Mouse (Mus musculus): ENCODE measurements around the gene Herc4. TPM values are rescaled to one million over a fixed set of nuclear protein-coding genes. Genes with fewer than 3 reads are reported as not detected.

The Herc4 gene
- 46.1 and 48.8 TPM in 2 replicates for polyA plus RNA-seq (2014; fragmentation: Nextera tagmentation; extraction: Ambion mirVana)

- Histone ChIP-seq H3K4me3 (ENCODE audit: low read depth, low read length) (peak within 1 kb of the TSS; percentile 76), H3K27ac (ENCODE audit: low read depth, low read length) (peak within 1 kb of the TSS; percentile 91), H3K9ac (ENCODE audit: low read depth, low read length) (peak within 1 kb of the TSS; percentile 78), H3K36me3 (ENCODE audit: control insufficient read depth, insufficient read depth, low read length) (peaks cover 4% of the 10 kb centered on the region; the same call in 1 of the 2 replicates), H3K9me3 (ENCODE audit: control insufficient read depth, low read length) (no peaks in the 10 kb centered on the region), H3K4me1 (replicated peaks; ENCODE audit: control insufficient read depth, insufficient read depth, low read length) (peaks cover 5% of the 10 kb centered on the region; the same call in 1 of the 2 replicates), H3K4me2 (peak within 1 kb of the TSS; percentile 87), H3K27me3 (replicated peaks; ENCODE audit: control insufficient read depth, insufficient read depth, low read length) (no peaks in the 10 kb centered on the region)
- DNase-seq (ENCODE audit: low spot score) (peak; percentile 96), ATAC-seq (replicated peaks; ENCODE audit: low FRiP score) (peak; percentile 99)
- under 1% methylated on average over 44 of the region's 44 CpGs for WGBS
Observed at GRCm38 (mm10) chr10:63243493-63244054, at the start of gene Herc4. TSS of gene Herc4 (plus strand) at chr10:63243810.

DNA sequence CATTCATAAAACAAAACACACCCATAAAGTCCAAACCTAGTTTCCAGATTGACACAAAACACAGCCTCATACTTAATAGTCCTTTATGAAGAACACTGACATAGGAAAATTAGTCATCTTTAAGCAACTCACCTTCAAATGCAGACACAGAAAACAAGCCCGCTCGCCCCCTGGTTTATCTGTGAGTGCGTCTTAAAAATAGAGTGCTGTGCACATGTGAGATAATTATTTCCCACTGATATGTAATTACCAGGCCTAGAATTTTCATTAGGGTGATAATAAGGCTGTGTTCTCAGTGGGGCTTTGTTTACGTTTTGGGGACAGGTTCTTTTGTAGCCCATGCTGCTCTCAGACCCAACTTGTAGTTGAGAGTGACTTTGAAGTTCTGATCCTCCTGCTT is 44.6 kb upstream of the Herc4 start:
- WGBS = 56% methylated on average over 4 of the region's 4 CpGs
- Histone ChIP-seq H3K4me2 (peak overlapping the region; percentile 10; the same call in 1 of the 2 replicates), H3K27ac (ENCODE audit: low read depth, low read length) (no peak overlapping the region), H3K9ac (ENCODE audit: low read depth, low read length) (no peak overlapping the region), H3K4me1 (replicated peaks; ENCODE audit: control insufficient read depth, insufficient read depth, low read length) (0 out of 2 replicates have a peak, but pooled peaks cover 3% of the 10 kb centered on the region), H3K9me3 (ENCODE audit: control insufficient read depth, low read length) (no peaks in the 10 kb centered on the region), H3K36me3 (ENCODE audit: control insufficient read depth, insufficient read depth, low read length) (no peaks in the 10 kb centered on the region), H3K4me3 (ENCODE audit: low read depth, low read length) (no peak overlapping the region), H3K27me3 (replicated peaks; ENCODE audit: control insufficient read depth, insufficient read depth, low read length) (no peaks in the 10 kb centered on the region)
- ATAC-seq (replicated peaks; ENCODE audit: low FRiP score) (peak; percentile 78), DNase-seq (ENCODE audit: low spot score) (no peak)

DNA sequence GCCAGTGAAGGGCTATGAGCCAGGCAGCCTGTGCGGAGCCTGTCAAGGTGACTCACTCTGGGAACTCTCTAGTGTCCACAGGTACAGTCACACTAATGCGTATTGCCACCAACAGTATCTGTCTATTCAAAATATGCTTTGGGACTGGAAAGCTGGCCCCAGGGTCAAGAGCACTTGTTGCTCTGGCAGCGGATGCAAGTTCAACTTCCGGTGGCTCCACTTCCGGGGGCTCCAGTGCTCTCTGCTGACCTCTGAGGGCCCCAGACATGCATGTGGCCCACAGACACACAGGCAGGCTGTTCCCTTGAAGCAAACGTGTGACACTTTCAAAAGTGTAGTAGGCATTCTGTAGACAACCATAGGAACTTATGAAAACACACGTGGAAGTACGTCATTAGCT is 42.1 kb upstream of the Herc4 start:
- WGBS = 76% methylated on average over 8 of the region's 8 CpGs
- no peak for ATAC-seq (replicated peaks; ENCODE audit: low FRiP score)
- Histone ChIP-seq H3K36me3 (ENCODE audit: control insufficient read depth, insufficient read depth, low read length) (no peaks in the 10 kb centered on the region), H3K27me3 (replicated peaks; ENCODE audit: control insufficient read depth, insufficient read depth, low read length) (no peaks in the 10 kb centered on the region), H3K27ac (ENCODE audit: low read depth, low read length) (no peak overlapping the region), H3K4me1 (replicated peaks; ENCODE audit: control insufficient read depth, insufficient read depth, low read length) (0 out of 2 replicates have a peak, but pooled peaks cover 3% of the 10 kb centered on the region), H3K9me3 (ENCODE audit: control insufficient read depth, low read length) (no peaks in the 10 kb centered on the region), H3K9ac (ENCODE audit: low read depth, low read length) (no peak overlapping the region), H3K4me2 (no peak overlapping the region), H3K4me3 (ENCODE audit: low read depth, low read length) (no peak overlapping the region)
- DNase-seq (ENCODE audit: low spot score) = no peak

GRCm38 (mm10) chr10:63203002-63203401 is 40.6 kb upstream of the Herc4 start:
- Histone ChIP-seq H3K9me3 (ENCODE audit: control insufficient read depth, low read length) (no peaks in the 10 kb centered on the region), H3K4me1 (replicated peaks; ENCODE audit: control insufficient read depth, insufficient read depth, low read length) (0 out of 2 replicates have a peak, but pooled peaks cover 3% of the 10 kb centered on the region), H3K27me3 (replicated peaks; ENCODE audit: control insufficient read depth, insufficient read depth, low read length) (no peaks in the 10 kb centered on the region), H3K9ac (ENCODE audit: low read depth, low read length) (no peak overlapping the region), H3K4me2 (no peak overlapping the region), H3K27ac (ENCODE audit: low read depth, low read length) (no peak overlapping the region), H3K36me3 (ENCODE audit: control insufficient read depth, insufficient read depth, low read length) (no peaks in the 10 kb centered on the region), H3K4me3 (ENCODE audit: low read depth, low read length) (no peak overlapping the region)
- 73% methylated on average over 3 of the region's 3 CpGs for WGBS
- no peak for ATAC-seq (replicated peaks; ENCODE audit: low FRiP score)
- DNase-seq (ENCODE audit: low spot score) = no peak

DNA sequence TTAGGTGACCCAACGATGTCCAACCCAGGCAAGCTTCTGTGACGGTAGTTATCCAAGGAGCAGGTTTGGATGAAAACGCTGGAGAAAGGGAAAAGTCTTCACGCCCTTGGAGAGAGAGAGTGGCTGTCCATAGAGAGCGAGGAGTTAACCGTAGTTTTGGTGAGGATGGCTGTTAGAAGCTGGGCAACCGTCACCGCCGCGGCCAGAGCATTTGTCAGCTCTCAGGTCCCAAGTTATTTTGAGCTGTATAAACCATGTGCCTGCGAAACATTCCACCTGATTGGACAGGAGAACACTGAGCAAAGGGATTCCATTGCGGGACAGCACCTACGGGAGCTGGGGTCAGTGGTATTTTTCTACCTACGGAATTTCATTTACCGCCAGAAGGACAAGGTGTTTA is 39.9 kb upstream of the Herc4 start, which contains the start of gene Mypn:
Mypn (minus strand) TSS at position 225 of the 400 bp plus-strand sequence.
- Histone ChIP-seq H3K36me3 (ENCODE audit: control insufficient read depth, insufficient read depth, low read length) (no peaks in the 10 kb centered on the region), H3K9me3 (ENCODE audit: control insufficient read depth, low read length) (no peaks in the 10 kb centered on the region), H3K9ac (ENCODE audit: low read depth, low read length) (no peak within 1 kb of the TSS), H3K27me3 (replicated peaks; ENCODE audit: control insufficient read depth, insufficient read depth, low read length) (no peaks in the 10 kb centered on the region), H3K4me3 (ENCODE audit: low read depth, low read length) (no peak within 1 kb of the TSS), H3K27ac (ENCODE audit: low read depth, low read length) (no peak within 1 kb of the TSS), H3K4me1 (replicated peaks; ENCODE audit: control insufficient read depth, insufficient read depth, low read length) (0 out of 2 replicates have a peak, but pooled peaks cover 3% of the 10 kb centered on the region), H3K4me2 (no peak within 1 kb of the TSS)
- WGBS = 84% methylated on average over 15 of the region's 15 CpGs
- no peak for DNase-seq (ENCODE audit: low spot score)
- ATAC-seq (replicated peaks; ENCODE audit: low FRiP score) = no peak

GRCm38 (mm10) chr10:63208871-63209270 is 34.7 kb upstream of the Herc4 start:
- H3K9ac ChIP-seq (ENCODE audit: low read depth, low read length) = no peak overlapping the region
- no peaks in the 10 kb centered on the region for H3K27me3 ChIP-seq (replicated peaks; ENCODE audit: control insufficient read depth, insufficient read depth, low read length)
- WGBS = 66% methylated on average over 6 of the region's 6 CpGs
- no peaks in the 10 kb centered on the region for H3K4me1 ChIP-seq (replicated peaks; ENCODE audit: control insufficient read depth, insufficient read depth, low read length)
- no peak overlapping the region for H3K27ac ChIP-seq (ENCODE audit: low read depth, low read length)
- no peak for ATAC-seq (replicated peaks; ENCODE audit: low FRiP score)
- no peaks in the 10 kb centered on the region for H3K9me3 ChIP-seq (ENCODE audit: control insufficient read depth, low read length)
- H3K36me3 ChIP-seq (ENCODE audit: control insufficient read depth, insufficient read depth, low read length) = no peaks in the 10 kb centered on the region
- DNase-seq (ENCODE audit: low spot score) = no peak
- no peak overlapping the region for H3K4me2 ChIP-seq
- no peak overlapping the region for H3K4me3 ChIP-seq (ENCODE audit: low read depth, low read length)

DNA sequence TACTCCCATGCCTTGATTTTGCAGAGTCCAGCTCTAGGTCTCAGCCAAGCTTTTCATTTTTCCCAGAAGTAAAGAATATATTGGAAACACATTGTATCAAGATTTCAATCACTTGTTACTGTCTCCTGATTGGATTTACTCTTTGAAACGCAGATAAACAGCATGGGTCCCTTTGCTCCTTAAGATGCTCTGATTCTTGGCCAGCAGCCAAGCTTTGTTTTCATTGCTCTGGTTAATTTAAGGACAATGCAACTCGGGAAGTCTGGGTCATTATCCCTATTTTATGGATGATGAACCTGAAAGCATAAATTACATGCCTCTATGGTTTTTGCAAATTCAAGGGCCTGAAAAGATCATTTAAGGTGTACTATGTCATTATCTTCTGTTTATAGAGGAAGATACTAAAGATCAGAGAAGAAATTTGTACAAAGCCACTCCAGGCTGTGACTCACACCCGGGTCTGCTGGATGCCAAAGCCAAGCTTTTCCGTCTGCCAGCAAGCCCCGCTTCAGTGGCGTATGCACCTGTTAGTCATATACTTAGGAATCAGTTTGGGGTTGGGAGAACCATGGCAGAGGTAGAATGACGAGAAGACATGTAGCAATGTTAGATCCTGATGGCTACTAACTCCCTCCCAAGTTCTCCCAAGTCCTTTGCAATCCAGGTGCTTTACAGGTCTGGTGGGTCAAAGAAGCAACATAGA is 22.4 kb upstream of the Herc4 start:
- Histone ChIP-seq H3K36me3 (ENCODE audit: control insufficient read depth, insufficient read depth, low read length) (no peaks in the 10 kb centered on the region), H3K4me1 (replicated peaks; ENCODE audit: control insufficient read depth, insufficient read depth, low read length) (no peaks in the 10 kb centered on the region), H3K4me2 (no peak overlapping the region), H3K27me3 (replicated peaks; ENCODE audit: control insufficient read depth, insufficient read depth, low read length) (no peaks in the 10 kb centered on the region), H3K9ac (ENCODE audit: low read depth, low read length) (no peak overlapping the region), H3K9me3 (ENCODE audit: control insufficient read depth, low read length) (no peaks in the 10 kb centered on the region), H3K27ac (ENCODE audit: low read depth, low read length) (no peak overlapping the region), H3K4me3 (ENCODE audit: low read depth, low read length) (no peak overlapping the region)
- no peak for ATAC-seq (replicated peaks; ENCODE audit: low FRiP score)
- DNase-seq (ENCODE audit: low spot score) = no peak
- WGBS = 76% methylated on average over 7 of the region's 7 CpGs

DNA sequence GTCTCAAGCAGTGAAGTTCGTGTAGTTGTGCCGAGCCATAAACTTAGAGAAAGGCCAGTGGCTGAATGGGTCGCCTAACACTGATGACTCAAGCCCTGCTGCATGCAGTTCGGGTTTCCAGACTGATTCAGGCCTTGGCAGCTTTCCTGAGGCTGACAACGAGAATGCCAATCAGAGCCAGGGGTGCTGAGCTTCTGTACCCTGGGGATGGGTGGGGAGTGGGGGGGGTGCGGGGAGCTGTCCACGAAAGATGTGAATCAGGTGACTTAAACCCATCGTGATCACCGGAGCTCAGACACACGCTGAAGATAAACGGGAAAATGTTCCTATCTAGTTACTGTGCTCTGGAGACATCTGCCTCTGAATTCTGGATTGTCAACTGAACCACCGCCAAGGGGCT is 19.3 kb upstream of the Herc4 start:
- WGBS = 72% methylated on average over 12 of the region's 12 CpGs
- no peak for DNase-seq (ENCODE audit: low spot score)

GRCm38 (mm10) chr10:63230266-63230665 is 13.3 kb upstream of the Herc4 start:
- no peaks in the 10 kb centered on the region for H3K4me1 ChIP-seq (replicated peaks; ENCODE audit: control insufficient read depth, insufficient read depth, low read length)
- no peaks in the 10 kb centered on the region for H3K9me3 ChIP-seq (ENCODE audit: control insufficient read depth, low read length)
- H3K4me2 ChIP-seq = no peak overlapping the region
- no peaks in the 10 kb centered on the region for H3K36me3 ChIP-seq (ENCODE audit: control insufficient read depth, insufficient read depth, low read length)
- H3K9ac ChIP-seq (ENCODE audit: low read depth, low read length) = no peak overlapping the region
- H3K27me3 ChIP-seq (replicated peaks; ENCODE audit: control insufficient read depth, insufficient read depth, low read length) = no peaks in the 10 kb centered on the region
- H3K27ac ChIP-seq (ENCODE audit: low read depth, low read length) = no peak overlapping the region
- WGBS = 81% methylated on average over 7 of the region's 7 CpGs
- no peak for ATAC-seq (replicated peaks; ENCODE audit: low FRiP score)
- DNase-seq (ENCODE audit: low spot score) = no peak
- H3K4me3 ChIP-seq (ENCODE audit: low read depth, low read length) = no peak overlapping the region

More for the DNA sequence above, 19.3 kb upstream of the Herc4 start:
- ATAC-seq (replicated peaks; ENCODE audit: low FRiP score) = no peak
- Histone ChIP-seq H3K4me3 (ENCODE audit: low read depth, low read length) (no peak overlapping the region), H3K9ac (ENCODE audit: low read depth, low read length) (no peak overlapping the region), H3K4me1 (replicated peaks; ENCODE audit: control insufficient read depth, insufficient read depth, low read length) (no peaks in the 10 kb centered on the region), H3K27ac (ENCODE audit: low read depth, low read length) (no peak overlapping the region), H3K9me3 (ENCODE audit: control insufficient read depth, low read length) (no peaks in the 10 kb centered on the region), H3K27me3 (replicated peaks; ENCODE audit: control insufficient read depth, insufficient read depth, low read length) (no peaks in the 10 kb centered on the region), H3K36me3 (ENCODE audit: control insufficient read depth, insufficient read depth, low read length) (no peaks in the 10 kb centered on the region), H3K4me2 (no peak overlapping the region)

All from liver, embryonic 11.5 days (tissue).